Mouse (Mus musculus) MEL (cell line): ENCODE results near the gene Samhd1. TPM values are rescaled to one million over a fixed set of nuclear protein-coding genes. Genes with fewer than 3 reads are reported as not detected.
A peak's percentile ranks its signal among the peaks of the same experiment; 100 is the strongest.

Source experiments
- DNase-seq: peaks from one replicate; pipeline ENCODE4 v3.0.0; 2011; ENCODE audit warnings: low read depth, low spot score
- H3K27ac ChIP-seq: 2 replicates; pipeline ENCODE4 v1.5.1; 2012; ENCODE audit warnings: low read depth, mild to moderate bottlenecking, control low read depth, low read length, moderate library complexity; ENCODE audit not compliant: control insufficient read depth
- H3K27me3 ChIP-seq, 2 experiments: fragments of 150-350 bp in 1 of 2; sonication (generic) in 1 of 2; 2 replicates each; pipeline ENCODE4 v1.6.1; 2012; ENCODE audit warnings: low read length in 2 of 2, mild to moderate bottlenecking in 2 of 2, improper control_type of control experiment in 1 of 2, moderate library complexity in 1 of 2; ENCODE audit not compliant: insufficient read depth in 2 of 2, control insufficient read depth in 1 of 2
- H3K36me3 ChIP-seq, 2 experiments: 2 replicates each; pipeline ENCODE4 v1.6.1; 2012 to 2014; ENCODE audit warnings: low read length in 2 of 2, improper control_type of control experiment in 1 of 2, inconsistent platforms in 1 of 2, mild to moderate bottlenecking in 1 of 2; ENCODE audit not compliant: insufficient read depth in 2 of 2, control insufficient read depth in 1 of 2
- H3K4me1 ChIP-seq, 2 experiments: fragments of 150-350 bp in 1 of 2; sonication (generic) in 1 of 2; 2 replicates each; pipeline ENCODE4 v1.6.1; 2012; ENCODE audit warnings: low read length in 2 of 2, improper control_type of control experiment in 1 of 2, mild to moderate bottlenecking in 1 of 2; ENCODE audit not compliant: insufficient read depth in 2 of 2, control insufficient read depth in 1 of 2
- H3K4me3 ChIP-seq, 2 experiments: fragments of 150-350 bp in 1 of 2; sonication (generic) in 1 of 2; 2 replicates each; pipeline ENCODE4 v1.5.1; 2012; ENCODE audit warnings: low read depth in 2 of 2, low read length in 2 of 2, mild to moderate bottlenecking in 2 of 2, moderate library complexity in 2 of 2, control low read depth in 1 of 2, improper control_type of control experiment in 1 of 2; ENCODE audit not compliant: control insufficient read depth in 1 of 2, insufficient read depth in 1 of 2
- H3K79me2 ChIP-seq: 2 replicates; pipeline ENCODE4 v1.6.1; 2012; ENCODE audit warnings: mild to moderate bottlenecking, low read length, moderate library complexity; ENCODE audit not compliant: control insufficient read depth, poor library complexity, insufficient read depth
- H3K9ac ChIP-seq: 2 replicates; pipeline ENCODE4 v1.6.1; 2012; ENCODE audit warnings: low read depth, mild to moderate bottlenecking, control low read depth, low read length, moderate library complexity; ENCODE audit not compliant: control insufficient read depth, poor library complexity, severe bottlenecking
- H3K9me3 ChIP-seq: fragments of 150-350 bp; sonication (generic); replicated peaks from 2 replicates; pipeline ENCODE4 v1.6.1; 2012; ENCODE audit warnings: mild to moderate bottlenecking, low read length, improper control_type of control experiment, moderate library complexity; ENCODE audit not compliant: insufficient read depth
- BHLHE40 ChIP-seq: IDR thresholded peaks from 2 replicates; pipeline ENCODE4 v1.6.1; 2012; ENCODE audit warnings: low read depth, mild to moderate bottlenecking, inconsistent platforms, low read length, improper control_type of control experiment, borderline replicate concordance
- CHD2 ChIP-seq: IDR thresholded peaks from 2 replicates; pipeline ENCODE4 v1.6.1; 2011; ENCODE audit warnings: low read length, improper control_type of control experiment
- CTCF ChIP-seq, 3 experiments: IDR thresholded peaks in 2 of 3; conservative IDR thresholded peaks in 1 of 3; 2 replicates each; pipeline ENCODE4 v1.5.1; 2011 to 2012; ENCODE audit warnings: low read length in 3 of 3, low read depth in 2 of 3, mild to moderate bottlenecking in 2 of 3, improper control_type of control experiment in 1 of 3, inconsistent platforms in 1 of 3, mixed read lengths in 1 of 3, moderate library complexity in 1 of 3; ENCODE audit not compliant: control insufficient read depth in 1 of 3, insufficient read depth in 1 of 3, poor library complexity in 1 of 3, severe bottlenecking in 1 of 3
- EP300 ChIP-seq, 2 experiments: IDR thresholded peaks; 2 replicates each; pipeline ENCODE4 v1.6.1; 2011; ENCODE audit warnings: improper control_type of control experiment in 2 of 2, low read length in 2 of 2, low read depth in 1 of 2, mild to moderate bottlenecking in 1 of 2
- GABPA ChIP-seq: IDR thresholded peaks from 2 replicates; pipeline ENCODE4 v1.6.1; 2012; ENCODE audit warnings: low read depth, mild to moderate bottlenecking, inconsistent platforms, low read length, improper control_type of control experiment, moderate library complexity
- GATA1 ChIP-seq: IDR thresholded peaks from 2 replicates; pipeline ENCODE4 v1.6.1; 2011; ENCODE audit warnings: low read depth, low read length, improper control_type of control experiment
- MAX ChIP-seq: IDR thresholded peaks from 2 replicates; pipeline ENCODE4 v1.6.1; 2011; ENCODE audit warnings: low read length, improper control_type of control experiment
- MAZ ChIP-seq: IDR thresholded peaks from 2 replicates; pipeline ENCODE4 v1.6.1; 2012; ENCODE audit warnings: low read depth, mild to moderate bottlenecking, inconsistent platforms, low read length, improper control_type of control experiment
- MEF2A ChIP-seq: IDR thresholded peaks from 2 replicates; pipeline ENCODE4 v1.6.1; 2014; ENCODE audit warnings: low read depth, mild to moderate bottlenecking, inconsistent platforms, low read length, improper control_type of control experiment; ENCODE audit not compliant: poor library complexity, insufficient replicate concordance, severe bottlenecking; ENCODE audit errors: extremely low read depth
- MXI1 ChIP-seq: IDR thresholded peaks from 2 replicates; pipeline ENCODE4 v1.6.1; 2011; ENCODE audit warnings: mild to moderate bottlenecking, low read depth, low read length, improper control_type of control experiment
- MYB ChIP-seq: IDR thresholded peaks from 2 replicates; pipeline ENCODE4 v1.6.1; 2011; ENCODE audit warnings: mild to moderate bottlenecking, low read depth, low read length, improper control_type of control experiment
- MYC ChIP-seq: IDR thresholded peaks from 2 replicates; pipeline ENCODE4 v1.6.1; 2011; ENCODE audit warnings: low read depth, mild to moderate bottlenecking, low read length, improper control_type of control experiment, moderate library complexity
- NELFE ChIP-seq: IDR thresholded peaks from 2 replicates; pipeline ENCODE4 v1.6.1; 2011; ENCODE audit warnings: low read depth, low read length, improper control_type of control experiment
- NRF1 ChIP-seq: IDR thresholded peaks from 2 replicates; pipeline ENCODE4 v1.6.1; 2014; ENCODE audit warnings: low read depth, mild to moderate bottlenecking, inconsistent platforms, low read length, improper control_type of control experiment, moderate library complexity; ENCODE audit not compliant: poor library complexity, insufficient read depth, severe bottlenecking
- RAD21 ChIP-seq: IDR thresholded peaks from 2 replicates; pipeline ENCODE4 v1.6.1; 2011; ENCODE audit warnings: mild to moderate bottlenecking, low read depth, low read length, improper control_type of control experiment
- RCOR1 ChIP-seq: IDR thresholded peaks from 2 replicates; pipeline ENCODE4 v1.6.1; 2012; ENCODE audit warnings: low read depth, mild to moderate bottlenecking, inconsistent platforms, low read length, improper control_type of control experiment
- SIN3A ChIP-seq: IDR thresholded peaks from 2 replicates; pipeline ENCODE4 v1.6.1; 2012; ENCODE audit warnings: low read length, improper control_type of control experiment, inconsistent platforms
- SMC3 ChIP-seq: IDR thresholded peaks from 2 replicates; pipeline ENCODE4 v1.6.1; 2011; ENCODE audit warnings: low read depth, low read length, improper control_type of control experiment
- TAL1 ChIP-seq: IDR thresholded peaks from 2 replicates; pipeline ENCODE4 v1.6.1; 2012; ENCODE audit warnings: mild to moderate bottlenecking, inconsistent platforms, low read length, moderate library complexity, mixed read lengths
- TBP ChIP-seq: IDR thresholded peaks from 2 replicates; pipeline ENCODE4 v1.8.0; 2011; ENCODE audit warnings: low read depth, low read length, improper control_type of control experiment
- USF1 ChIP-seq: IDR thresholded peaks from 2 replicates; pipeline ENCODE4 v1.6.1; 2014; ENCODE audit warnings: low read depth, mild to moderate bottlenecking, inconsistent platforms, low read length, improper control_type of control experiment, moderate library complexity
- ZC3H11A ChIP-seq: IDR thresholded peaks from 2 replicates; pipeline ENCODE4 v1.6.1; 2012; ENCODE audit warnings: low read depth, mild to moderate bottlenecking, inconsistent platforms, low read length, improper control_type of control experiment
- polyA plus RNA-seq, 2 experiments: library from polyadenylated mRNA; stranded (reverse) in 1 of 2; unstranded in 1 of 2; fragments of >175 nt in 1 of 2; fragments of >200 nt in 1 of 2; gene quantifications; 2 replicates each; pipeline versions ENCODE4 v1.2.1 to v1.2.4; 2012; ENCODE audit warnings: low replicate concordance in 2 of 2, low read depth in 1 of 2; ENCODE audit not compliant: insufficient read length in 2 of 2, insufficient read depth in 1 of 2, missing spikeins in 1 of 2
- total RNA-seq: library from RNA; depleted of rRNA; stranded (reverse); fragments of 300-350 nt; gene quantifications from 2 replicates; pipeline ENCODE4 v1.2.3, GENCODE M21; 2012

Gene Samhd1
- total and polyA plus RNA-seq, 3 experiments: 15.7 to 76.8 (median 50.5) TPM

DNA sequence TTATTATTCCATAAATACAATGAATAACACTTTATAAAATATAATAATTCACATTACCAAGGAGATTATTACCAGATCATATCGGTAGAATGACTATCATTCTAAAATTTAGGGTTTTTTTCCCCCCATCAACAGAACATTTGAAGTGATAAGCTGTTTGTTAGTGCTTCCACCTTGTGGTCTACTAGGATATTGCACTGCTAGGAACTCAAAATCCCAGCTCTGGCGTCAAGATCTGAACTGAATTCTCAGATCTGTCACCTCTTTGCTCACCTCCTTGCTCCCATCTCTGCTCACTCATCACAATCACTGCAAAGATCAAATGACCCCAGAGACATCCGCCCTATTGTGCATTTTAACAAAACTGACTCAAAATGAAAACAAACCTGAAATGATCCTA is 18.1 kb downstream of the Samhd1 start:
- H3K9me3 ChIP-seq: no peaks in the 10 kb centered on the region
- H3K36me3 ChIP-seq: peaks cover 0 to 3% of the 10 kb centered on the region in 2 experiments; a peak in 2 of 4 replicates
- no peak overlapping the region for H3K9ac ChIP-seq
- no peak for TF ChIP-seq NRF1
- no peak for TF ChIP-seq TBP
- peak; percentile 49 for TF ChIP-seq RAD21
- TF ChIP-seq EP300 (IDR thresholded peaks at IDR 0.05; ENCODE audit: low read depth in 1 of 2, low read length in 2 of 2): no peak
- TF ChIP-seq CTCF (IDR thresholded peaks at IDR 0.05 in 2 of 3, conservative IDR thresholded peaks at IDR 0.05 in 1 of 3; ENCODE audit: control insufficient read depth in 1 of 3, insufficient read depth in 1 of 3, low read depth in 2 of 3, low read length in 3 of 3, poor library complexity in 1 of 3, severe bottlenecking in 1 of 3): peak; percentile 13 to 76 (median 67); a peak in 4 of 6 replicates
- TF ChIP-seq NELFE: no peak
- TF ChIP-seq GATA1: 0 out of 2 replicates have a peak, but pooled peaks have one; percentile 12
- TF ChIP-seq BHLHE40: no peak
- TF ChIP-seq GABPA: no peak
- no peak for TF ChIP-seq SIN3A
- TF ChIP-seq RCOR1: no peak
- no peak for TF ChIP-seq CHD2
- TF ChIP-seq ZC3H11A: no peak
- TF ChIP-seq MEF2A: no peak
- TF ChIP-seq MAX: no peak
- TF ChIP-seq MYB: no peak
- TF ChIP-seq SMC3: peak; percentile 58
- TF ChIP-seq USF1: no peak
- H3K4me1 ChIP-seq: no peaks in the 10 kb centered on the region
- no peaks in the 10 kb centered on the region for H3K27me3 ChIP-seq
- peak; percentile 76 for DNase-seq
- H3K27ac ChIP-seq: no peak overlapping the region
- H3K4me3 ChIP-seq: no peak overlapping the region
- H3K79me2 ChIP-seq: no peaks in the 10 kb centered on the region

DNA sequence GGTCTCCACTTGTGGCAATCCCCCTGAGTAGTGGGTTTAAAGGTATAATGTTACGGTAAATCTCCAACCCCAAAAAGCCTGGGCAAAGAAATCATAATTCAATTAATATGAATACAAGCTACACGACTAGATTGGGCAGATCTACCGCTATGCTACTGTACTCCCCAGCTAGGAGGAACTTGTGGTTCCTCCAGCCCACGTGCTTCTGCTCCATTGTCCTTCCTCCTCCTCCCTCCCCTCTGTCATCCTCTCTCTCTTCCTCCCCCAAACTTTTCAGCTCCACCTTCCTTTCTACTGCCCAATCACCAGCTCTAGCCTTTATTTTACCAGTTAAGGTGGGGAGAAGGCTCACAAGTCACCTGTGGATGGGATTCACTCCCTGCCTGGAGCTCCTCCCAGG is 26.8 kb downstream of the Samhd1 start:
- 0 out of 2 replicates have a peak overlapping the region, but pooled peaks have one; percentile 24 for H3K9ac ChIP-seq
- peaks cover 5 to 6% of the 10 kb centered on the region in 2 experiments for H3K36me3 ChIP-seq
- no peak for TF ChIP-seq TBP
- no peak for TF ChIP-seq MAZ
- no peak for TF ChIP-seq NELFE
- no peak for TF ChIP-seq CTCF (IDR thresholded peaks at IDR 0.05 in 2 of 3, conservative IDR thresholded peaks at IDR 0.05 in 1 of 3; ENCODE audit: control insufficient read depth in 1 of 3, insufficient read depth in 1 of 3, low read depth in 2 of 3, low read length in 3 of 3, poor library complexity in 1 of 3, severe bottlenecking in 1 of 3)
- peak; percentile 63 for TF ChIP-seq MXI1
- TF ChIP-seq RAD21: no peak
- peak; percentile 68 for TF ChIP-seq USF1
- TF ChIP-seq MYC: peak; percentile 76
- peak; percentile 68 for TF ChIP-seq MAX
- no peak for TF ChIP-seq MYB
- TF ChIP-seq TAL1: no peak
- no peaks in the 10 kb centered on the region for H3K27me3 ChIP-seq
- H3K9me3 ChIP-seq: no peaks in the 10 kb centered on the region
- DNase-seq: peak; percentile 66
- H3K27ac ChIP-seq: no peak overlapping the region
- H3K4me3 ChIP-seq: no peak overlapping the region
- H3K4me1 ChIP-seq: no peaks in the 10 kb centered on the region; a peak in 1 of 4 replicates
- H3K79me2 ChIP-seq: no peaks in the 10 kb centered on the region
